Mouse (Mus musculus) left cerebral cortex, adult 18-20 months (tissue): ENCODE results near the gene Catsper1. TPM values are rescaled to one million over a fixed set of nuclear protein-coding genes. Genes with fewer than 3 reads are reported as not detected.

Experiments
- total RNA-seq, 2 experiments: library from RNA; stranded (reverse); gene quantifications; 2 replicates each; pipeline ENCODE4 v1.2.3; 2021

Gene Catsper1
- total RNA-seq, 2 experiments from 2014 or later: not detected

Other genes starting within 250 kb of the Catsper1 start
- gene Yif1a, start 247.2 kb upstream of the Catsper1 start, total RNA-seq: 10 to 100 TPM; 21.6 to 25.5 TPM
- gene Cnih2, start 237.2 kb upstream of the Catsper1 start, total RNA-seq: 100 to 1,000 TPM; 215 to 221 TPM
- 100 to 1,000 TPM; 157 to 165 TPM for gene Rab1b, start 228.7 kb upstream of the Catsper1 start, total RNA-seq
- gene Klc2, start 217.2 kb upstream of the Catsper1 start, total RNA-seq: 100 to 1,000 TPM; 261 to 289 TPM
- 10 to 100 TPM; 57.3 to 61.0 TPM for gene Pacs1, start 62.6 kb upstream of the Catsper1 start, total RNA-seq
- 100 to 1,000 TPM; 209 to 213 TPM for gene Sf3b2, start 40.3 kb upstream of the Catsper1 start, total RNA-seq
- gene Gal3st3, start 37.4 kb upstream of the Catsper1 start, total RNA-seq: 10 to 100 TPM; 70.5 to 73.8 TPM
- 10 to 100 TPM; 25.4 to 26.9 TPM for gene Cst6, start 13.8 kb downstream of the Catsper1 start, total RNA-seq
- 10 to 100 TPM; 22.6 to 26.3 TPM for gene Eif1ad, start 31.0 kb downstream of the Catsper1 start, total RNA-seq
- 10 to 100 TPM; 83.5 to 84.2 TPM for gene Banf1, start 31.4 kb downstream of the Catsper1 start, total RNA-seq
- gene Sart1, start 53.0 kb downstream of the Catsper1 start, total RNA-seq: 10 to 100 TPM; 78.4 to 88.6 TPM
- gene Tsga10ip, start 66.8 kb downstream of the Catsper1 start, total RNA-seq: not detected
- 100 to 1,000 TPM; 263 to 283 TPM for gene Drap1, start 89.2 kb downstream of the Catsper1 start, total RNA-seq
- gene AI837181, start 89.4 kb downstream of the Catsper1 start, total RNA-seq: 10 to 100 TPM; 73.6 to 75.6 TPM
- not detected for gene Fosl1, start 111.8 kb downstream of the Catsper1 start, total RNA-seq
- 10 to 100 TPM; 28.3 to 31.5 TPM for gene Ccdc85b, start 122.2 kb downstream of the Catsper1 start, total RNA-seq
- 10 to 100 TPM; 91.2 to 98.9 TPM for gene Fibp, start 124.9 kb downstream of the Catsper1 start, total RNA-seq
- gene Ctsw, start 132.8 kb downstream of the Catsper1 start, total RNA-seq: under 1 TPM; 0.33 to 0.61 TPM
- gene Efemp2, start 138.2 kb downstream of the Catsper1 start, total RNA-seq: 10 to 100 TPM; 12.9 to 15.9 TPM
- 10 to 100 TPM; 28.0 to 33.9 TPM for gene Mus81, start 152.7 kb downstream of the Catsper1 start, total RNA-seq
- 1,000 to 10,000 TPM; 1,316 to 1,327 TPM for gene Cfl1, start 154.7 kb downstream of the Catsper1 start, total RNA-seq
- 1 to 10 TPM; 5.3 to 6.7 TPM for gene 1700020D05Rik, start 168.0 kb downstream of the Catsper1 start, total RNA-seq
- gene Snx32, start 174.8 kb downstream of the Catsper1 start, total RNA-seq: 10 to 100 TPM; 88.3 TPM
- not detected for gene Ovol1, start 224.9 kb downstream of the Catsper1 start, total RNA-seq
- 1 to 10 TPM; 5.7 to 6.1 TPM for gene Ap5b1, start 232.3 kb downstream of the Catsper1 start, total RNA-seq